Mouse (Mus musculus): ENCODE measurements at regions not wholly inside any gene's neighbourhood (a gene's known extent, or its start where the extent isn't known, plus 50 kb on each side); places are given as distances from the start of the nearest gene placed in this dataset.
A peak's percentile ranks its signal among the peaks of the same experiment; 100 is the strongest.

- peak; percentile 11 to 53 for DNase-seq (ENCODE audit: low spot score in 2 of 2)
Observed at GRCm38 (mm10) chr2:52804106-52804825, 53.4 kb upstream of the Fmnl2 start.

- no peak for DNase-seq (ENCODE audit: low spot score in 2 of 2)
Observed at GRCm38 (mm10) chr2:52804826-52805149, 52.9 kb upstream of the Fmnl2 start.

GRCm38 (mm10) chr2:52807826-52808225, 49.8 kb upstream of the Fmnl2 start:
- DNase-seq (ENCODE audit: low spot score in 2 of 2) = no peak
